Mouse (Mus musculus) adipocyte (in vitro differentiated cells): ENCODE measurements around the gene Prox1.

ENCODE experiments used
- DNase-seq: peaks from one replicate; pipeline ENCODE4 v3.0.0-alpha.2; 2016; ENCODE audit warnings: low spot score

Gene Prox1

DNA sequence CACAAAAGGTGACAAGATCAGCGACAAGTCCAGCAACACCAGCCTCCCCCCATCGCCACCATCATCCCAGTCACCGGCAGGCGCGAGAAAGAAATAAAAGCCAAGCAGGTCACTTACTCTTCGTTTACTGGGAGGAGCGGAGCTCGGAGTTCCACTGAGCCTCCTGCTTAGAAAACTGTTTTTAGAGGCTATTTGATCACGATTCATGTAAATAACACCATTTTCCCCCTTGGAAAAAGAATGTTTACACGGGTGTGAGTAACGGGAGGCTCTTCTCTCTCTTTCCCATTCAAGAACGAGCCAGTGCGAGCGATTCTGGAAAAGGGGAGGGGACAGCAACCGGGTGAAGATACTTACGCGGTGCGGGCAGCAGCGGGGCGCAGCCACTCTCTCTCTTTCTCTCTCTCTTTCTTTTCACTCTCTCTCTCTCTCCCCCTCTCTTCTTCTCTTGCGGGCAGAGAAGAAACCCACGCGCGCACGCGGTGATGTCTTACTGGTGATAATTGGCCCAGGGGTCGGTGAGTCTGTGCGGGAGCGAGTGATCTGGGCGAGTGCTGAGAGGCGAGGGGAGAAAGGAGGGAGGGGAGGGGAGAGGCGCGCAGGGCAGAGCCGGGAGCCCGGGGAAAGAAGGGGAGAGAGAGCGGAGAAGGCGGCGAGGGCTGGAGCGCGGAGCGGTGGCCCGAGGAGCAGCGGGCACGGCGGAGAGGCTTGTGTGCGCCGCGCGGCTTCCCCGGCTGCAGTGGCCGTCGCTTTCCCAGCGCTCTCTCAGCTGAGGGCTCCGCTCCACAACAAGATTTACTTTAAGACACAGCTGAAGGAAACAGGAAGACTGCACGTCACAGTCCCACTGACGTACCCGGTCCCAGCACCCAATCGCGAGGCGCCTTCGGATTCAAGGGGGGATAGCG lies at the start of gene Prox1:
Gene Prox1, minus strand, starts transcription at position 804 of the 908 bp plus-strand sequence.
- no peak for DNase-seq

DNA sequence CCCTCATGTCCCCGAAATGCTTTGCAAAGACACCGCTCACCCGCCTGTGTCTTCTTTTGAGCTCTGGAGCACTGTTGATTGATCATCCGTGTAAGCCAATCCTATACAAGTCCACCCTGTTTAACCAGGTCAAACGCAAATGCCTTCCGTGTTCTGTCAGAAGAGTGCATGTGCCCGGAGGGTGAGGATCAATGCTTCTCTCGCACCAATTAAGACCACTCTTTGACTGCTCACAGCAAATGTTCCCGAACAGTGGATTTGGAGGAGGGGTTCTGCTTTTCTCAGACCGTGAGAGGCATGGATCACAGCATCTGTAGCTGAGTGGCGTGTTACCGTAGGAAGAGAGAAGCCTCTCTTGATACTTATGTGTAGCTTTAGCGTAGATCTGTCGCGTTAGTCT lies 46.1 kb upstream of the Prox1 start:
- DNase-seq: no peak

DNA sequence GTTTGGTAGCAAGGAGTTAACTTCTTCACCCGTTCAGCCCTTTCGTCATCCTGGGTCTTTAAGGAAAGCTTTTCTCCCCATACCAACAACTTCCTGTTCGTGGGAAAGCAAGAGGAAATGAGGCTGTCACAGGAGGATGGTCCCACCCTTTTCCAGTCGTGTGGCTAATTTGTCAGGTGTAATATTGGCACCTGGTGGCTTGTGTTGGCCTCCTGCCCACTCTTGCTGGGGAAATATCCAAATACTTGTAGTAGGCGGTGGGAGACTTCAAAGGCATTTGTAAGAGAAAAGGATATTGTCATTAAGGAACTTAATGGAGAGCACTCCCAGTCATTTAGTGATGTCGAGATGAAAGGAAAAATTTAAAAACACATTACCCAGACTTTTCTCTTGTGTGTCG lies 44.1 kb upstream of the Prox1 start:
- DNase-seq: no peak

DNA sequence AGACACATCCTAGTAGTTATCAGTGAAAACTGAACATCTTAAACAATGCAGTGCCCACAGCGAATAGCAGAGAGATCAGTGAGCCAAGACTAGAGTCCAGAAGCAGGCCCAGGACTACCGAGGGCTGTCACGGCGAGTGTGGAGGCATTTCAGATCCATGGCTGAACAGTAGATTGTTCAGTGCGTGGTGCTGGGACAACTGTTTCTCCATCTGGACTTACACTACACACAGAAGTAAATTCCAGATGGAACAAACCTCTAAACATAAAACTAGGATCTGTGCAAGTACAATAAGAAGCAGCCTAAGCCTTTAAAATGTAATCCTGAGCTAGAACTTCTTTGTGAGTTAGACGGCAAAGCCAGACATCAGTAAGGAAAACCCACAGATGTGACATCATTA lies 42.7 kb upstream of the Prox1 start:
- DNase-seq: no peak

DNA sequence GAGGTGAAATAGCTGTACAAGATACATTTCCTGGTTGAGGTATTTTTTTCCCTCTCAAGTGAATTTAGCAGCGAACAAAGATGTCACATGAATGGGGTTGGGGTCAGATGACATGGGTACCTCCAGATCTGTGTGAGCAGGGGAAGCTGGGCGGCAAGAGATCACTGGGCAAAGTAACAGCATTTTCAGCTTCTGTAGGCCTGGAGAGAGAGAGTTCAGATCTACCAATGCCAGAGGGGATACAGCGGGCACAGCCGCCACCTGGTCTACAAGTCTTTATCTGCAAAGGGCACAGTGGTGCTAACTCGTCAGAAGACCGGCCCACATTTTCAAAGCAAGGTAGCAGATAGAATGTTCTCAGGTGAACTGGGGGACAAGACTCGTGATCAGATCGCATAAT lies 36.7 kb upstream of the Prox1 start:
- no peak for DNase-seq

DNA sequence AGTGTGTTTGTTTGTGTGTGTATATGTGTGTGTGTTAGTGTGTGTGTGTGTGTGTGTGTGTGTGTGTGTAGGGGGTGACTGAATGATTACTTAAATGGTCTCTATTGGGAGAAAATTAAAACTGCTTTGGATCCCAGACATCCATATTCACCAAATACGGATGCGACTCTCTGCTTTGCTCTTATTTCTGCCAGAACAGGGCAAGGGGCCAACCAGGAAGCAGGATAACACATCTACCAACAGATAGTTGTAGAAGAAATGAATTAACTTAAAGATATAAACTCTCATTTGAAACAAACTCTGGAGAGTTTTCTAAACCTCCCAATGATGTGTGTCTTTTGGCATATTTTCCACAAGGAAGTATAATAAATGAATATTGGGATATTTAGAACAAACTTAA lies 35.2 kb upstream of the Prox1 start:
- no peak for DNase-seq

DNA sequence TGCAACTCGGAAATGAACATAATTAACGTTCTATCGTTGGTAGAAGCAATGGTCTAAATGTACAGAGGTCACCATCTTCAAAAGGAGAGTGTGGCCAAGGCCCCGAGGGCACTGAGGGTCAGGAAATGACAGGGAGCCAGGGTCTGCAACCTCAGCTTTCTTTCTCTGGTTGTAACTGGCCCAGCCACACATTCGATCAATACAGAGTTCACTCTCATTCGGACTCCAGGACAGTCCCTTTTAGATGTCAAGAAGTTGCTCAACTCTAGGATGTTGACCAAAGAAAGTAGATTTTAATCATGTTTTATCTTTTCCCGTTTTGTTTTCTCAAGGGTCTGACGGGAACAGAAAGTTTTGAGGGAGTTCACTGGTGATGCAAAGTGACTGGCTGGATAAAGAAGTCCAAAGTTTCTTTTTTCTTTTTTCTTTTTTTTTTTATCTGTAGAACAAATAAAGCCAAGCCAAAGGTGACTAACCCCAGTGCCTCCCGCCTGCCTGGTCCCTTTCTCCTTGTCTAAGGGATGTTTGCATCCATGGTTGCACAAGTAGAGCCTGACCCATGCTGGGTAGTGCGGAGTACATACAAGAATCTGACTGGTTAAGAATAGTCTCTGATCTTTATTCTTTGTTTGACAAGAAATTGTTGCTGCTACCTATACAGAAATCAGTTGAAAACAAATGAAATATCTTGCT lies 34.0 kb upstream of the Prox1 start:
- DNase-seq: no peak

DNA sequence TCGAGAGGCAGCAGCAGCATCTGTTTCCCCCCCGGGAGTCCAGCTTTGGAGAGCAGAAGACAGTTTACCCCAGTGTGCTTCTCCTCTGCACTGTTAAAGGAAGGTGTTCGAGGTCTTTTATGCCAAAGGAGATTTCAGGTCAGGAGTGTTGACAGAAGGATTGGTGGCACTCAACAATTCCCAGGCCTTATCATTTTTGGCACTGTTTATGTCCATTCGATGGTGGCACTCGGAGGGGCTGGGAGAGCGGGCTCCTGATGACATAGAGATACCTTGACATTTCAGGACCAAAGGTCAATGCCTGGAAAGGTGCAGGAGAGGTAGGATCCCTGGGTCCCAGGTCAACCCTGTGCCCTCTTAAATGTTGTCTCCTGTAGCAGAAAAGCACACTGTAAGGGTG lies 31.2 kb upstream of the Prox1 start:
- no peak for DNase-seq

DNA sequence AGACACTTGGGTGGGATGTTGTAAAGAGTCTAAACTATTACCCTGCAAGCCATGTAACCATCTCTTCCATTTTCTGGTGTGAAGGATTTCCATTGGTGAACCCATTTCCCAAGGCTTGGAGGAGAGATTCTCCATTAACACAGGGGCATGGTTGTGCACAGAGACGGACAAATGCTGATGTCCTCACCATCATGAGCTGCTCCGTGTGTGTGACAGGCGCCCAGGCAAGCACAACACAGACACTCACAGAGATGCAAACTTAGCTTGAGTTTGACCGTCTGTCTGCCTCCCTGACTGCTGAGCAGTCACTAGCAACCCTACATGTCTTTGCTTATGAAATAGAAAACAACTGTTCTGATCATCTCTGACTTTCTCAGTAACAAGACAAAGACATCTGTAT lies 30.5 kb upstream of the Prox1 start:
- DNase-seq: no peak

DNA sequence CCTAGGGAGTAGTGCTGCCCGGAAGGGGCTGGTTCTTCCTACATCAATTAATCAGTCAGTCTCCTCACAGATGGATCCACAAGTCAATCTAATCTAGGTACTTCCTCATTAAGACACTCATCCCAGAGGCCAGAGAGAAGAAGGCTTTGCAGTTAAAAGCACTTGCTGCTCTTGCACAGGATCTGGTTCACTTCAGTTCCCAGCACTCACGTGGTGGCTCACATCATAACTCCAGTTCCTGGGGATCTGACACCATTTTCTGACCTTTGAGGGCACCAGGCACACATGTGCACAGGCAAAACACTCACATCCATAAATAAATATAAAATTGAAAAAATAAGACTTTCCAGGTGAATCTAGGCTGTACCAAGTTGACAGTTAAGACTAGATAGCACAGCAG lies 27.7 kb upstream of the Prox1 start:
- DNase-seq: no peak

DNA sequence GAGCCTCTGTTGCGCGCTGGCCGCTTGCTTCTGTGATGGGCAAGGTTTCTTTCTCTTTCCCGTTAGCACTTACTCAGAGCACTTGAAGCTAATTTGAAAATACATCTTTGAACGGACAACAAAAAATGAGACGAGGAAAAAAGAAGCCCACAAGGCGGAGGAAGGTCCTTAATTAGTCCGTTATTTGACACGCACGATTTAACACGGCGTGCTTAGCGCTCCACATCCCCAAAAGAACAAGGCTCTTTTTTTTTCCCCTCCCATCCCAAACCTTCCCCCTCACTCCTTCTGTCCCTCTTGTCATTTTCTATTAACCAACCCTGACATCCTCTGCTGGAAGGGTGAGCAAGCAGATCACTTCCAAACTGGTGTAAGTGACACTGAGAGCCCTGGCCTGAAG lies 21.5 kb upstream of the Prox1 start:
- DNase-seq: no peak

DNA sequence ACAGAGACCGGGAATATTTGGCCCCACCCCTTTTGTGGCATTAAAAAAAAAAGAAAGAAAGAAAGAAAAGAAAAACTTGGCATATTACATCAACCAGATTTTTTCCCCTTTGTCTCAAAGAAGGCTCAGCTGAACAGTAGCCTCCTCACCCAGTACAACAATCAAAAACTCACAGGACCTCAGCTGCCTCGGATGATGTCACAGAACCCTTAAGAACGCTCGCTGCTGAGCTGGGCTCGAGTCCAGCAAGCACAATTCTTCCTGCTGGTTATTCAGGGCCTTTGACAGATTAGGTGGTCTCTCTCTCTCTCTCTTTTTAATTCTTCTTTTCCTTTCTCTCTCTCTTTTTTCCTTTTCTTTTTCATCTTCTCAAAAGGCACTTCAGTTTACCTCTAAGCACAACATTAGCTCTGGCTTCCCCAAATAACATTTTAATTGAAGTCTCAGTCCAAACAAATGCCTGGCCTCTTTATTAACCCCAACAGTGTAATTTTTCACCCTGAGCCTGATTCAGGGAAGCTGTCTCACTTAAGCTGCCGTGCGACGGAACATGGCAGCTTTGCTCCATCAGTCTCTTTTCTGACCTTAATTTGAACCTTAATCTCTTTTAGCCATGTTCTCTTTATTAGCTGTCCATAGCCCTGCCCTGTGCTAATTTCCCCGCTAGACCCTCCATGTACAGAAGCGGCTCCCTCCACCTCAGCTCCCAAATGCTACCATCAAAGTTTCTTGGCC lies 19.9 kb upstream of the Prox1 start:
- DNase-seq: no peak

DNA sequence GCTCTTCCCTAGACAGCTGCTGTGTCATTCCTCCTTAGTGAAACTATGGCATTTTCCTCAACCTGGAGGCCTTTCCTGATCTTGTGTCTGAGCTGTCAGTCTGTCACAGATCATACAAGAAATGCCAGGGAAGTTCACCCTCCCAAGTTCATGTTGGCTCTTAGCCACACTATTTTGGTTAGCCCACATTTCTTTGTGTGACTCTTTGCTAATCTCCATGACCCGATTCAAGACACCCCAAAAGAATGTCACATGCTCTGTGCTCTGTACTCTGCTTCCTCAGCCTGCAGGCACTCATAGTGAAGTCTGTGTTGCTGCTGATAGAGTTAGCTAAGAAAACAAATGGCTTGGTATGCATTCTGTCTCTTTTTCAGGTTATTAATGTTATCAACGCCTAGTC lies 18.6 kb upstream of the Prox1 start:
- DNase-seq: no peak

DNA sequence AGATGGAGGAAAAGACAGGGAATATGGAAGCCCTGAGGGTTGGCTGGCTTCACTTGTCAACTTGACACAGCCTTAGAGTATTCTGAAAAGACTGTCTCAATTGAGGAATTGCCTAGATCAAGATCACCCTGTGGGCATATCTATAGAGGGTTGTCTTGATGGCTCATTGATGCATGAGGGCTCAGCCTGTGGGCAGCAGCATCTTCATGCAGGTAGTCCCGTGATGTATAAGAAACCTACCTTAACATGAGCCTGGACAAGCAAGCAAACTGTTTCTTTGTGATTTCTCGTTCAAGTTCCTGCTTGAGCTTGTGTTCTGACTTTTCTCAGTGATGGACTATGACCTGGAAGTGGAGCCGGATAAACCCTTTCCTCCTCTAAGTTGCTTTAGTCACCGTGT lies 15.8 kb upstream of the Prox1 start:
- DNase-seq: no peak

DNA sequence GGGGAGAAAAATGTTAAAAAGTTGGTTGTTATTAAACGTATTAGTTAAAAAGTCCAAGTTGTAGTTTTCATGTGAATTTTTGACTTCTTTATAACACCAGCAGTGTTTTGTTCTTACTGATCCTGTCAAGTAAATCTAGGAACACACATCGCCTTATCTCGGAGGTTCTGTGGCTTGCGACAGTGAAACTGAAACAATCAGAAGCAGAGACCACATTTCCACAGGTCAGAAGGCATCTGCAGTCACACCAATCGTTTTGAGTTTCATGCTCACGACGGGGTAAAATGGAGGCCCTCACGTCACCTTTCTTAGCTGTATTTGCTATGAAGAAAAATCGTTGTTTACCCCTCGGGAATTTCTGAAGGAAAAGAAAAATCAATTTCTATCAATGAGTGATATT lies 14.8 kb upstream of the Prox1 start:
- no peak for DNase-seq

DNA sequence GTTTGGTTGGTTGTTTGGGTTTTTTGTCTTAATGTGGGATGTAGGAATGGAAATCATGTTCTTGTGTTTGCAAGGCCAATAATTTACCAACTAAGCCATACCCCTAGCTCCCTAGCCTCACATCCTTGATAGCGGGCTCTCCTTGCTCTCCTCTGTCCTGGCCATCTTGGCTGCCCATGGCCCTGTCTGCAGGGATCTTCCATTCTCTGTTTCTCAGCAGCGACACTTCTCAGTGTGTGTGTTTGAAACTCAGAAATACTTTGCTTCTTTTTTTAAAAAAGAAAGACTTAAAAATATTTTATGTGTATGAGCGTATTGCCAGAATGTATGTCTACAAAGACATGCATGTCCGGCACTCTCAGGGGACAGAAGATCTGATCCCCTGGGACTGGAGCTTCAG lies 13.1 kb upstream of the Prox1 start:
- no peak for DNase-seq

DNA sequence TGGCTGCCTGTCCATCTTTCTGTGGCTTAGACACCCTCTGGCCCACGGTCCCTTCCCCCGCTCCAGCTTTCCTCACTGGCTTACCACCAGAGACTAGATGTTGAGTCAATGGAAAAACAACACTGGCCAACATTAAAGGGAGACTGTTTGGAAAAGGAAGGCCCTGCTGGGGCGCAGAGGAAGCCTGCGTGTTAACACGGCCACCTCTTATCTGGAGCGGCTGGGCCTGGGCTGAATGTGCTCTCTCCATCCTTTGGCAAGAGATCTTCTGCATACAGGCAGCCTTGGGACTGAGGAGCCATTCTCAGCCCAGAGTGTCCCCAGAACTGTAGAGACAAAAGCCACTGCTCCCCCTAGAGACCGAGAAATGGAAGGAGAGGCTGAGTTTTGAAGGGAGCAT lies 11.3 kb upstream of the Prox1 start:
- no peak for DNase-seq

DNA sequence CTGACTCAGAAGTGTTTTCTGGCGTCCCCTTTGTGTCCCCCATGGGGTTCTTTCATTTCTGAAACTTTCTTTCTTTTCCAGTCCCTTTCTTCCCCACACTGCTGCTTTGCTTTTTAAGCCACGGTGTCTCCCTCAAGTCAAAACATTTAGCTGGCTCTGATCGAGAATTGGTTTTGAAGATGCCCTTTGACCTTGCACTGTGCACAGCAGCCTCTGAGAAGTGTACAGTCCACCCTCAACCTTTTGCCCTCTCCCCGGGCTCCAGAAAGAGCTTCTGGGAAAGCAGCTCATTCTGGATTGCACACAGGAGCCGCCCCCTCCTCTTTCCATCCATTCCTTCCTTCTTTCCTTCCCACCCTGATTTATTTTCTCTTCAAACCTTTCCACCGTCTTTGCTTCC lies 10.3 kb upstream of the Prox1 start:
- DNase-seq: no peak

DNA sequence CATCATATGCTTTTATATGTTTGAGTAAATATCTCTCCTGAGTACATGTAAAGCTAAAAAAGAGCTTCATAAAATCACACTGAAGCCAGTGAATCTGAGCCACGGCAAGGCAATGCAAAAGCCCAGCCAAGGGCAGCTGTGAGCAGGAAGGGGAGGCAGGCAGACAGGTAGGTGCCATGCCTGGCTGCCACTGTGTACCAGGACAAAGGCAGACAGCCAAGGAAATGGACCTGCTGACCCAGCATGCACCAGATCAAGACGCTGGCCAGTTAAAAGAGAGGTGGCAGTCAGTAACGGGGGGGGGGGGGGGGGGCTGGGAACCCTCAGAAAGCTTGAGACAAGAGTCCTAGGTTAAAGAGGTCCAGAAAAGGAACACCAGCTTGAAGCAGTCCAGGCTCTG lies 6.4 kb upstream of the Prox1 start:
- DNase-seq: no peak

DNA sequence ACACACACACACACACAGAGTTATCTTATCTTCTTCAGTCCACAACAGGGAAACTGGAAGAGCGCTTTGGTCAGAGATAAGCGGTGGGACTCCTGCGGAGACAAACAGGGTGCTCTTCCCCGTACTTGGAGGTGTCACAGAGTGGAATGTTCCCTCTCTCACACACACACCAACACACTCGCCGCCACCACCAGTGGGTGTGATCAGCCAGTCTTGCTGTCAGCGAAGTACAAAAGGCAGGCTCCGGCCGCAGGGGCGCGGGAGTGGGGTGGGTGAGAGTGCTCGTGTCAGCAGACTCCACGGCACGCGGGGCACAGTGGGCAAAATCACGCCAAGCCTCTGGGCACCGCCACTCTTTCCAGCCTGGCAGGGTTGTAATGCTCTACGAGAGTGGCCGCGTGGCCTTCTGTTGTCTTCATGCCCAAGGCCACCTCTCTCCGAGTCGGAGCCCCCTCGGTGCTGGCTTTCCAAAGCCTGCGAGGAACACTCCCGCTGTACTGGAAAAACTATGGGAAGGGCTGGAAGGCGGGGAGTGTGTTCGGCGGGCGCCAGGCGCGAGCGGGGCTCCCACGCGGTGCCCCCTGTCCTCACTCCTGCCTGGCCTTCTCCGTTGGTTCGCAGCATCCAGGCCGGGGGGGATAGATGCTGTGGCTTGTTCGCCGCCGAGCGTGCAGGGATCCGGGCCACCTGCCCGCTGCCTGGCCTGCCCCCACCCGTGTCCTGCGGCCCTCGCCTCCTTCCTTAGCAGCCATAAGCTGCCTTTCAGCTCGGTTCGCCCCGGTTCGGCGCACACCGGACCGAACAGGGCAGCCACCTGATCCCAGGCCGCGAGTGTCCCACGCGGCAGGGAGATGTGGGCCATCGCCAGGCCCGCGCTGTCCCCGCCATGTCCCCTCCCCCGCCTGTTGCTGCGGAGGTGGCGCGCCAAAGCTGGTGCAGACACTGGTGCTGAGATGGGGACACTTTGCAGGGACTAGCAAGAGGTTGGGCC lies 4.5 kb upstream of the Prox1 start:
- no peak for DNase-seq

DNA sequence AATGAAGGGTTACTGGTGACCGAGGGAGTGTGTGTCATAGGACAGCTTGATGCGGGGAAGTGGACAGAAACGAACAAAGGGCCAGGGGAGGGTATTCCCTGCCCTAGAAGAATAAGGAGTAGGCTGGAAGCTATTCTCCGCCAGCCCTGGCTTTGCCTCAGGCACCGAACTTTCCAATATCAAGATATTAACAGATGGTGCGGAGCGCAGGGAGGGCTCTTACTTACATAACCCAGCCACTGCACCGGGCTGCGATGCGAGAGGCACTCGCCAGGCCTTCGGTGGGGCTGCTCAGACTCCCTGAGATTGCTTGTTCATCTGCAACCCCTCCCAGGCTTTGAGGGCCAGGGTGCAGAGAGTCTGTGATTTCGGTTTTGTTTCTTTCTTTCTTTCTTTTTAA lies 3.7 kb upstream of the Prox1 start:
- no peak for DNase-seq

DNA sequence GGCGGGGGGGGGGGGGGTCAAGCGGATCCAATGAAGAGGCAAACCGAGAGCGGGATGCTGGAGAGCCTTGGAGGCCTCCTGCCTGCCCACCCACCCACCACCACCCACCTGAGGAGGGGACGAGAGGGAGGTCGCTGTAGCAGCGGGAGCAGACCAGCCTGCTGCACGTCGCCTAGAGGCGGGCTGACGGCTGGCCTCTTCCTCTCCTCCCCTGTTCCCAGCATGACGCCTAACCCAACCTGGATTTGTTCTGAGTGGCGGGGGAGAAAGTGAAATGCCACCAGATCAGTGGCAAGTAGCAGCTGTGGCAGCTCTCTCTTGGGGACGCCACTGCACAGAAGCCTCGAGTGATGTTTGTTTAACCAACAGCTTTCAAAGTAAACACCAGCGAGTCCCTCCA lies 3.1 kb upstream of the Prox1 start:
- DNase-seq: no peak
